Mouse (Mus musculus): ENCODE data around the gene Jph3.
A peak's percentile ranks its signal among the peaks of the same experiment; 100 is the strongest.

Gene Jph3

GRCm38 (mm10) chr8:121782493-121782892 lies 53.1 kb downstream of the Jph3 start:
- no peak for DNase-seq (ENCODE audit: low spot score in 2 of 2)

GRCm38 (mm10) chr8:121786542-121786941 lies 57.1 kb downstream of the Jph3 start:
- DNase-seq (ENCODE audit: low spot score in 2 of 2) = peak; percentile 69 to 79

GRCm38 (mm10) chr8:121788786-121789185 lies 59.4 kb downstream of the Jph3 start:
- DNase-seq (ENCODE audit: low spot score in 2 of 2) = no peak

GRCm38 (mm10) chr8:121792159-121792558 lies 62.7 kb downstream of the Jph3 start:
- peak in 1 of 2 experiments; percentile 43 for DNase-seq (ENCODE audit: low spot score in 2 of 2)

GRCm38 (mm10) chr8:121792627-121793026 lies 63.2 kb downstream of the Jph3 start:
- DNase-seq (ENCODE audit: low spot score in 2 of 2) = peak in 1 of 2 experiments; percentile 38

- no peak for DNase-seq (ENCODE audit: low spot score in 2 of 2)
These were observed 64.7 kb downstream of the Jph3 start for GRCm38 (mm10) chr8:121794151-121794550.

- no peak for DNase-seq (ENCODE audit: low spot score in 2 of 2)
These were observed 66.0 kb downstream of the Jph3 start for GRCm38 (mm10) chr8:121795461-121795860.

- no peak for DNase-seq (ENCODE audit: low spot score in 2 of 2)
These were observed 67.0 kb downstream of the Jph3 start for GRCm38 (mm10) chr8:121796406-121796805.

GRCm38 (mm10) chr8:121798401-121798800 lies 69.0 kb downstream of the Jph3 start:
- no peak for DNase-seq (ENCODE audit: low spot score in 2 of 2)

- no peak for DNase-seq (ENCODE audit: low spot score in 2 of 2)
These were observed 75.4 kb downstream of the Jph3 start for GRCm38 (mm10) chr8:121804829-121805228.

- DNase-seq (ENCODE audit: low spot score in 2 of 2) = no peak
These were observed 76.7 kb downstream of the Jph3 start for GRCm38 (mm10) chr8:121806126-121806525.

- DNase-seq (ENCODE audit: low spot score in 2 of 2) = no peak
These were observed 78.6 kb downstream of the Jph3 start for GRCm38 (mm10) chr8:121808032-121808431.

GRCm38 (mm10) chr8:121809524-121810155 lies 80.2 kb downstream of the Jph3 start:
- peak; percentile 74 to 78 for DNase-seq (ENCODE audit: low spot score in 2 of 2)

- DNase-seq (ENCODE audit: low spot score in 2 of 2) = no peak
These were observed 82.1 kb downstream of the Jph3 start for GRCm38 (mm10) chr8:121811502-121811901.

- no peak for DNase-seq (ENCODE audit: low spot score in 2 of 2)
These were observed 82.6 kb downstream of the Jph3 start for GRCm38 (mm10) chr8:121811931-121812570.

- peak in 1 of 2 experiments; percentile 20 for DNase-seq (ENCODE audit: low spot score in 2 of 2)
These were observed 88.8 kb downstream of the Jph3 start for GRCm38 (mm10) chr8:121818226-121818625.

GRCm38 (mm10) chr8:121820840-121821239 lies 91.4 kb downstream of the Jph3 start:
- peak in 1 of 2 experiments; percentile 16 for DNase-seq (ENCODE audit: low spot score in 2 of 2)

- peak in 1 of 2 experiments; percentile 15 for DNase-seq (ENCODE audit: low spot score in 2 of 2)
These were observed 91.9 kb downstream of the Jph3 start for GRCm38 (mm10) chr8:121821320-121821719.

GRCm38 (mm10) chr8:121821770-121822169 lies 92.3 kb downstream of the Jph3 start:
- DNase-seq (ENCODE audit: low spot score in 2 of 2) = peak in 1 of 2 experiments; percentile 6

GRCm38 (mm10) chr8:121827726-121828125 lies 98.3 kb downstream of the Jph3 start:
- DNase-seq (ENCODE audit: low spot score in 2 of 2) = peak in 1 of 2 experiments; percentile 15

GRCm38 (mm10) chr8:121828376-121829023 lies 99.1 kb downstream of the Jph3 start:
- peak in 1 of 2 experiments; percentile 15 for DNase-seq (ENCODE audit: low spot score in 2 of 2)

GRCm38 (mm10) chr8:121829048-121829776 lies 99.8 kb downstream of the Jph3 start, which contains the start of gene Klhdc4:
Klhdc4 (minus strand) TSS chr8:121829569.
- DNase-seq (ENCODE audit: low spot score in 2 of 2) = peak; percentile 94 to 96

Measured in right cerebral cortex, postnatal 10 days (tissue).